Mouse (Mus musculus) MEL (cell line): ENCODE measurements around the gene Epha10.

ENCODE experiments used
- CHD2 ChIP-seq: IDR thresholded peaks from 2 replicates; pipeline ENCODE4 v1.6.1; 2011; ENCODE audit warnings: low read length, improper control_type of control experiment
- CTCF ChIP-seq, 3 experiments: IDR thresholded peaks in 2 of 3; conservative IDR thresholded peaks in 1 of 3; 2 replicates each; pipeline ENCODE4 v1.5.1; 2011 to 2012; ENCODE audit warnings: low read length in 3 of 3, low read depth in 2 of 3, mild to moderate bottlenecking in 2 of 3, improper control_type of control experiment in 1 of 3, inconsistent platforms in 1 of 3, mixed read lengths in 1 of 3, moderate library complexity in 1 of 3; ENCODE audit not compliant: control insufficient read depth in 1 of 3, insufficient read depth in 1 of 3, poor library complexity in 1 of 3, severe bottlenecking in 1 of 3
- EP300 ChIP-seq, 2 experiments: IDR thresholded peaks; 2 replicates each; pipeline ENCODE4 v1.6.1; 2011; ENCODE audit warnings: improper control_type of control experiment in 2 of 2, low read length in 2 of 2, low read depth in 1 of 2, mild to moderate bottlenecking in 1 of 2
- MEF2A ChIP-seq: IDR thresholded peaks from 2 replicates; pipeline ENCODE4 v1.6.1; 2014; ENCODE audit warnings: low read depth, mild to moderate bottlenecking, inconsistent platforms, low read length, improper control_type of control experiment; ENCODE audit not compliant: poor library complexity, insufficient replicate concordance, severe bottlenecking; ENCODE audit errors: extremely low read depth
- POLR2AphosphoS2 ChIP-seq: IDR thresholded peaks from 2 replicates; pipeline ENCODE4 v1.6.1; 2011; ENCODE audit warnings: low read length, improper control_type of control experiment
- RCOR1 ChIP-seq: IDR thresholded peaks from 2 replicates; pipeline ENCODE4 v1.6.1; 2012; ENCODE audit warnings: low read depth, mild to moderate bottlenecking, inconsistent platforms, low read length, improper control_type of control experiment
- SMC3 ChIP-seq: IDR thresholded peaks from 2 replicates; pipeline ENCODE4 v1.6.1; 2011; ENCODE audit warnings: low read depth, low read length, improper control_type of control experiment
- TAL1 ChIP-seq: IDR thresholded peaks from 2 replicates; pipeline ENCODE4 v1.6.1; 2012; ENCODE audit warnings: mild to moderate bottlenecking, inconsistent platforms, low read length, moderate library complexity, mixed read lengths

DNA sequence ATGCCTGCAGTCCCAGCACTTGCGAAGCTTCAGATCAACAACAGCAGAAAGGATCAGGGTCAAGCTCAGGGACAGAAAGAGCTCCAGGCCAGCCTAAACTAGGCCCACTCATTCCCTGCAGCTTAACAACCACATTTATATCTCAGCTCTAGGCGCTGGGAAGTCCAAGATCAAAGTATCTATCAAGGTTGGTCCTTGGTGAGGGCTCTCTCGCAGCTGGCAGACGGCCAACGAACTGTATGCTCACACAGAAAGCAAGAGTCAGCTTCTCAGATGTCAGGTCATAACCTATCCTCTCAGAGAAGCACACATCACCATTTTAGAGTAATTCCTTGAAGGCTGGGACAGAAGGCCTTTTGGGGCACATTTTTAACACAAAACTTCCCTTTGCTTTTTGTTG is 22.3 kb upstream of the Epha10 start:
- TF ChIP-seq SMC3 (no peak), RCOR1 (no peak), POLR2AphosphoS2 (no peak), CTCF (IDR thresholded peaks at IDR 0.05 in 2 of 3, conservative IDR thresholded peaks at IDR 0.05 in 1 of 3; ENCODE audit: control insufficient read depth in 1 of 3, insufficient read depth in 1 of 3, low read depth in 2 of 3, low read length in 3 of 3, poor library complexity in 1 of 3, severe bottlenecking in 1 of 3) (no peak), EP300 (IDR thresholded peaks at IDR 0.05; ENCODE audit: low read depth in 1 of 2, low read length in 2 of 2) (no peak), MEF2A (no peak), TAL1 (no peak), CHD2 (no peak)
